Mouse (Mus musculus) small intestine, adult 2 months (tissue): Measurements from ENCODE around the gene Ap5s1.

ENCODE experiments used
- CTCF ChIP-seq: fragments of 200-500 bp; IDR thresholded peaks from 2 replicates; pipeline ENCODE4 v1.5.1; 2012; ENCODE audit warnings: low read depth, mild to moderate bottlenecking, control low read depth, inconsistent platforms, low read length, moderate library complexity, mixed read lengths; ENCODE audit not compliant: insufficient replicate concordance, insufficient read length; ENCODE audit errors: extremely low read depth
- POLR2A ChIP-seq: fragments of 200-500 bp; IDR thresholded peaks from 2 replicates; pipeline ENCODE4 v1.6.1; 2012; ENCODE audit warnings: low read depth, mild to moderate bottlenecking, control low read depth, inconsistent platforms, low read length, moderate library complexity

DNA sequence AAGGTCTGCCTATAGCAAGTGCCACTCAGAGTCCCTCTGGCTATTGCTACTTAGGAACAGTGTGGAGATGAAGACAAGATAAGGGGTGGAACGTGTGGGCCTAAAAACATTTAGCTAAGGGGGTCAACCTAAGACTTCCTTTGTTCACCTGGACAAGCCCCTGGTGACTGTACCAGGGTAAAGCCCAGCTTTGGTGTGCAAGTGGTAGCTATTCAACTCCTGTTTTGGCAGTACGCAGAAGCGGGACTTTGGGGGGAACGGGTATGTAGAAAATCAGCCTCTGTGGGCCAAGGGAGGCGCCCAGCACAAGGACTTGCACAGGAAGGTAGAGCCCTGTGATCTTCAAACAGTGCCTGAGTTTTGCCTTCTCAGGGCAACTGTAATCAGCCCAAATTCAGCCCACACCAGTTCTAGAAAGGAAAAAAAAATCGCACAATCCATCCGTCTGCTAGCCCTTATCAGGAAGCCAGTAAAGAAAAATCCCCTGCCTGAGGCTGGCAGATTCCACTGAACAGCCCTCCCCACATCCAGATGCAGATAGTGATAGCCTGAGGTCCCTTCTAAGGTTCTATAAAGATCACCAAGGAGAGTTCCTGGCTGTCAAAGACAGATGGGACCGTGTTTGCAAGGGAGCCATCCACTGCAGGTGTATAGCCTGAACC lies 1.2 kb upstream of the Ap5s1 start:
- TF ChIP-seq POLR2A (no peak), CTCF (no peak)
